Comparison of ENCODE assay signal across 9 mouse cellular contexts in the genomic region with DNA sequence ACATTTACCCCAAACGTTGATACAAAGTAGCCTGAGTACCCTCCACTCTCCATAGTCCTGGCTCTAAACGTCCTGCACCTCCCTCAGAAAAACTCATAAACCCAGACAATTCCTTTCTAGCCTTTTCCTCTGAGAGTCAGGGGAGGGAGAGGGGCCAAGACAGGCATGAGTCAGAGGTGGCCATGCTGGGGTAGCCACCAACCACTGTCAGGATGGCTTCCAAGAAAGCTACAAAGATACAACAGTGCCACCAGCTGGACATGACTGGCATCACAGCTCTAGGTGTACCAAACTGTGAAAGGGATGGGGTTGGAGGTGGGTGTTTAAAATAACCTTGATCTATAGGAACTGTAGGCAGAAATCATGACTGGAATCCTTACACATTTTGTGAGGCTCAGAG.
DNase-seq lines count a peak whose midpoint lies in the region; ATAC-seq lines count a peak whose summit lies in the region.
"Had no signal": no experiment of that assay in that cellular context is flagged by ENCODE, and none has a peak within 500 bp of the region (broad histone marks: within the 10 kb centered on the region; RNA-seq: fewer than 3 reads in every experiment).

No protein-coding gene starts in this region.

- H3K4me2 ChIP-seq in lung, embryonic 15.5 days = peak overlapping the region; percentile 47
- H3K4me2 ChIP-seq: embryonic facial prominence, embryonic 13.5 days had no signal

- no peak overlapping the region; the same call in 1 of the 2 replicates for H3K27ac ChIP-seq in heart, embryonic 10.5 days
- H3K27ac ChIP-seq in lung, embryonic 15.5 days = peak overlapping the region; percentile 96
- H3K27ac ChIP-seq: embryonic facial prominence, embryonic 13.5 days had no signal

- H3K27me3 ChIP-seq in heart, embryonic 10.5 days (ENCODE audit: insufficient read depth, poor library complexity, severe bottlenecking) = peaks cover 16% of the 10 kb centered on the region; the same call in 1 of the 2 replicates
- H3K27me3 ChIP-seq in lung, embryonic 15.5 days = no peaks in the 10 kb centered on the region
- H3K27me3 ChIP-seq: embryonic facial prominence, embryonic 13.5 days had no signal

- no peak overlapping the region for H3K4me3 ChIP-seq in heart, embryonic 10.5 days
- H3K4me3 ChIP-seq in lung, embryonic 15.5 days = no peak overlapping the region
- H3K4me3 ChIP-seq: embryonic facial prominence, embryonic 13.5 days had no signal

- H3K4me1 ChIP-seq in heart, embryonic 10.5 days = peaks cover 79% of the 10 kb centered on the region
- peaks cover 92% of the 10 kb centered on the region for H3K4me1 ChIP-seq in lung, embryonic 15.5 days

- WGBS in heart, embryonic 10.5 days = 52% methylated on average over 2 of the region's 2 CpGs
- WGBS in lung, embryonic 15.5 days = 39% methylated on average over 2 of the region's 2 CpGs

- H3K9me3 ChIP-seq in heart, embryonic 10.5 days = no peaks in the 10 kb centered on the region
- H3K9me3 ChIP-seq in lung, embryonic 15.5 days = no peaks in the 10 kb centered on the region
- H3K9me3 ChIP-seq: embryonic facial prominence, embryonic 13.5 days had no signal

- H3K36me3 ChIP-seq in heart, embryonic 10.5 days = peaks cover 40% of the 10 kb centered on the region
- peaks cover 22% of the 10 kb centered on the region for H3K36me3 ChIP-seq in lung, embryonic 15.5 days

- DNase-seq in heart, adult 18-20 months = peak; percentile 84 to 90
- DNase-seq in heart, embryonic 10.5 days (ENCODE audit: low spot score) = no peak
- DNase-seq in 416B (ENCODE audit: low read depth) = peak; percentile 77
- peak; percentile 18 for DNase-seq in WW6 (ENCODE audit: low read depth, low spot score)
- peak; percentile 35 for DNase-seq in embryo, embryonic 11.5 days (ENCODE audit: low read depth, low spot score)
- peak; percentile 44 to 78 for DNase-seq in spleen, postnatal 10 days (ENCODE audit: low spot score in 2 of 2)

- peak; percentile 19 to 49; a peak in 3 of 4 replicates for ATAC-seq in hematopoietic stem cell, adult 5-6 weeks (replicated peaks in 1 of 2; ENCODE audit: insufficient read depth in 1 of 2, low FRiP score in 2 of 2, low TSS enrichment in 1 of 2, low read depth in 1 of 2, poor library complexity in 2 of 2, severe bottlenecking in 2 of 2)
- ATAC-seq in lung, embryonic 15.5 days (ENCODE audit: borderline replicate concordance, extremely low read depth, low FRiP score, low TSS enrichment) = no peak

- no peak overlapping the region for H3K9ac ChIP-seq in lung, embryonic 15.5 days
- H3K9ac ChIP-seq: embryonic facial prominence, embryonic 13.5 days had no signal
